Mouse (Mus musculus) thymus, adult 2 months (tissue): ENCODE results near the gene Oprd1. TPM values are rescaled to one million over a fixed set of nuclear protein-coding genes. Genes with fewer than 3 reads are reported as not detected.

Experiments used
- DNase-seq: peaks from one replicate; pipeline ENCODE4 v3.0.0; 2021
- H3K27ac ChIP-seq: fragments of 200-500 bp; 2 replicates; pipeline ENCODE4 v1.5.1; 2012; ENCODE audit warnings: low read length, control low read depth; ENCODE audit not compliant: control insufficient read depth, insufficient read depth
- H3K27me3 ChIP-seq: fragments of 200-500 bp; 2 replicates; pipeline ENCODE4 v1.6.1; 2012; ENCODE audit warnings: mild to moderate bottlenecking, low read length, moderate library complexity, mixed read lengths; ENCODE audit not compliant: control insufficient read depth, insufficient read depth
- H3K36me3 ChIP-seq: fragments of 200-500 bp; 2 replicates; pipeline ENCODE4 v1.6.1; 2012; ENCODE audit warnings: mild to moderate bottlenecking, low read length, moderate library complexity; ENCODE audit not compliant: control insufficient read depth, insufficient read depth
- H3K4me1 ChIP-seq: fragments of 200-500 bp; replicated peaks from 2 replicates; pipeline ENCODE4 v1.6.1; 2012; ENCODE audit warnings: low read length; ENCODE audit not compliant: control insufficient read depth, insufficient read depth
- H3K4me3 ChIP-seq: fragments of 200-500 bp; 2 replicates; pipeline ENCODE4 v1.5.1; 2012; ENCODE audit warnings: mild to moderate bottlenecking, low read length, control low read depth, moderate library complexity; ENCODE audit not compliant: control insufficient read depth, insufficient read depth
- CTCF ChIP-seq: fragments of 200-500 bp; IDR thresholded peaks from 2 replicates; pipeline ENCODE4 v1.5.1; 2012; ENCODE audit warnings: mild to moderate bottlenecking, control low read depth, low read length, moderate library complexity, borderline replicate concordance; ENCODE audit not compliant: control insufficient read depth, poor library complexity, insufficient read depth; ENCODE audit errors: extremely low read depth
- POLR2A ChIP-seq: fragments of 200-500 bp; IDR thresholded peaks from 2 replicates; pipeline ENCODE4 v1.6.1; 2012; ENCODE audit warnings: mild to moderate bottlenecking, low read length, control low read depth, moderate library complexity; ENCODE audit not compliant: control insufficient read depth, poor library complexity, insufficient read depth; ENCODE audit errors: extremely low read depth
- WGBS: fragments of 180-500 bp; shearing (Covaris S2); methylation state at CpG from one replicate; pipeline ENCODE4 v1.1.7; 2018; 5-methylcytosine and 5-hydroxymethylcytosine counted together
- polyA plus RNA-seq: library from polyadenylated mRNA; depleted of rRNA; stranded (reverse); fragments of >200 nt; gene quantifications from 2 replicates; pipeline ENCODE4 v1.2.3, GENCODE M21; 2012; rRNA removed

Oprd1 gene
- polyA plus RNA-seq = 3.9 and 4.3 TPM in 2 replicates

- H3K36me3 ChIP-seq = no peaks in the 10 kb centered on the region
- TF ChIP-seq POLR2A (no peak), CTCF (no peak)
- no peak for DNase-seq
- no peak within 1 kb of the TSS for H3K4me3 ChIP-seq
- no peak within 1 kb of the TSS for H3K27ac ChIP-seq
- H3K27me3 ChIP-seq = peaks cover 12% of the 10 kb centered on the region
- H3K4me1 ChIP-seq = no peaks in the 10 kb centered on the region
- WGBS = 4% methylated on average over 89 of the region's 89 CpGs
Measured at GRCm38 (mm10) chr4:132144080-132144841, at the start of gene Oprd1. TSS of gene Oprd1 (minus strand) at chr4:132144486.

DNA sequence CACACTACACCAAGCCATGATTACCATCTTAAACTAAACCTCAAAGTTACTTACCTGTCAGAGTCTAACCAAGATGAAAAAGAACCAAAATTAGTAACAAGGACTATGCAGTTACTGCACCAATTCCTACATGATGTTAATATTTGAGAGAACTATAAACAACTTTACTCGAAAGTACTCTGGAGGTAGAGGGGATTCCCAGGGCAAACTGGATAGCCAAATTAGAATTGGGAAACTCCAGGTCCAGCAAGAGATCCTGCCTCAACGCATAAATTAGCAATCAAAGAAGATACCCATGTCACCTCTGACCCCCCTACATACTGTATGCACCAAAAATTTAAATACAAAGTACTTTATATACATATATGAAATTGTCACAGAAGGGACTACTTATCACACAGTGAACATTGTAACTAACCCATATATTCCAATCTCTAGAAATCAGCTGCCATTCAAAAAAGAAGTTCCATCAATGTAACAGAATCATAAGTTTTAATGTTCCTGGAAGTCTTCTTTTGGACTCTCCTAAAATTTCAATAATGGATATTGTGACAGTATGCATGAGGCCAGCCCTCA lies 43.6 kb upstream of the Oprd1 start:
- Histone ChIP-seq H3K36me3 (peaks cover 51% of the 10 kb centered on the region), H3K27me3 (no peaks in the 10 kb centered on the region), H3K4me3 (no peak overlapping the region), H3K4me1 (no peaks in the 10 kb centered on the region), H3K27ac (no peak overlapping the region)
- 90% methylated on average over 2 of the region's 2 CpGs for WGBS
- TF ChIP-seq POLR2A (no peak), CTCF (no peak)
- no peak for DNase-seq

- H3K4me3 ChIP-seq = no peak overlapping the region
- peaks cover 32% of the 10 kb centered on the region for H3K36me3 ChIP-seq
- no peaks in the 10 kb centered on the region for H3K27me3 ChIP-seq
- no peaks in the 10 kb centered on the region for H3K4me1 ChIP-seq
- DNase-seq = no peak
- no peak overlapping the region for H3K27ac ChIP-seq
- 96% methylated on average over 3 of the region's 3 CpGs for WGBS
- no peak for TF ChIP-seq POLR2A
- TF ChIP-seq CTCF = no peak
Measured at GRCm38 (mm10) chr4:132183162-132183561, 38.9 kb upstream of the Oprd1 start.

DNA sequence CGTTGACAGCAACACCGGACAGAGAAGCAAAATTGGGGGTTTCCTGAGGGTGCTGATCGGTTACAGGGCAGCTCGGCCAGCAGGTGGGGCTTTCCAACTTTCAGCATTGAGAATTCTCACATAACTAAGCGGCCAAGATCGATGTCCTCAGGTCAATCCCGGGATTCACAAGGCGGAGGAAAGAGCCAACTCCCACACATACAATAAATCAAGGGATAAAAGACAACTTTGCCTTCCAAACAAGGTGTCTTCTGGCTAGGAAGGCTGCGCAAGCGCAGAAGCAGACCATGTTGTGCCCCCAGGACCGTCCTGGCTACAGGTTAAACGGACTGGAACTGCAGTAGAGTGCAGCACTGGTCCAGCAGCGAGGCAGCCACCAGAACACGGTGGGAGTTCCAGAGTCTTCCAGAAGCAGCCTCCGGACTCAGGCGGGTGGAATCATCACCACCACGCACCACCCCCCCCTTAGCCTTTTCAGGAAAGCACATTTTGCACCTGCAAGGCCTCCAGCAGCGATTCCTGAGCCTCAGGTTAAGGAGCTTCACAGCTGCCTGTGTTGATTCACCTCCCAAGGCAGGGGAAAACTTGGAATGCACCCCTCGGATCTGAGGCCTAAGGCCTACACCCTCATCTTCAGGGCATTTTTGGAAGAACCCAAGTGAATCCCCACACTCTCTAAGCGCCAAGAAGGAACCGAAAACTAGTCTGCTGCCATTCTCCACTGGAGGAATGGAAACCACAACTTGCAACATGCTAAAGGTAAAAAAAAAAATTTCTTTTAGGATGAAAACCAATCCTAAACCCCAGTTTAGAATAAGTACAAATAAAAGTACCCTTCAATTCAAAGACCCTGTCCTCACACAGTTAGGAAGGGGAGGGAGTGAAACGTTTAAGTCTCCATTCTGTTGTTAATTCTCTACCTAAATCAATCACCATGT lies 37.7 kb upstream of the Oprd1 start:
- Histone ChIP-seq H3K27ac (no peak overlapping the region), H3K36me3 (peaks cover 24% of the 10 kb centered on the region), H3K4me1 (no peaks in the 10 kb centered on the region), H3K27me3 (no peaks in the 10 kb centered on the region), H3K4me3 (no peak overlapping the region)
- DNase-seq = no peak
- WGBS = 71% methylated on average over 22 of the region's 22 CpGs
- TF ChIP-seq CTCF = no peak
- TF ChIP-seq POLR2A = no peak

- Histone ChIP-seq H3K27ac (no peak overlapping the region), H3K36me3 (peaks cover 18% of the 10 kb centered on the region), H3K27me3 (no peaks in the 10 kb centered on the region), H3K4me1 (no peaks in the 10 kb centered on the region), H3K4me3 (no peak overlapping the region)
- TF ChIP-seq POLR2A (no peak), CTCF (no peak)
- 95% methylated on average over 9 of the region's 9 CpGs for WGBS
- peak; percentile 32 for DNase-seq
Measured at GRCm38 (mm10) chr4:132180710-132181109, 36.4 kb upstream of the Oprd1 start.

- TF ChIP-seq CTCF = no peak
- TF ChIP-seq POLR2A = no peak
- Histone ChIP-seq H3K4me3 (no peak overlapping the region), H3K4me1 (no peaks in the 10 kb centered on the region), H3K36me3 (no peaks in the 10 kb centered on the region), H3K27ac (no peak overlapping the region), H3K27me3 (no peaks in the 10 kb centered on the region)
- 7% methylated on average over 10 of the region's 10 CpGs for WGBS
- peak; percentile 66 for DNase-seq
Measured at GRCm38 (mm10) chr4:132178630-132179059, 34.4 kb upstream of the Oprd1 start.
